Mouse (Mus musculus) erythroblast, embryonic 14.5 days (primary cell): ENCODE data around the gene Enpp5.

Experiments
- GATA1 ChIP-seq: IDR thresholded peaks from 2 replicates; pipeline ENCODE4 v1.6.1; 2012; ENCODE audit warnings: low read length, inconsistent platforms, mixed read lengths
- TAL1 ChIP-seq: IDR thresholded peaks from 3 replicates; pipeline ENCODE4 v1.6.1; 2012; ENCODE audit warnings: low read length, inconsistent platforms, mixed read lengths

- TF ChIP-seq GATA1 (no peak), TAL1 (no peak)
Measured at GRCm38 (mm10) chr17:44121366-44122100, 42.9 kb downstream of the Enpp5 start.
